Mouse (Mus musculus): ENCODE measurements around the gene Tsx. TPM values are rescaled to one million over a fixed set of nuclear protein-coding genes. Genes with fewer than 3 reads are reported as not detected.

Gene Tsx
- polyA plus RNA-seq, 1 experiment from 2014 or later, result not detected

Other genes starting within 250 kb of the Tsx start
- 0.57 and 0.96 TPM in 2 replicates for gene Nap1l2, start 227.8 kb upstream of the Tsx start, polyA plus RNA-seq (2014; fragmentation: Nextera tagmentation; extraction: Ambion mirVana)
- gene Cdx4, start 93.1 kb upstream of the Tsx start, polyA plus RNA-seq (2014; fragmentation: Nextera tagmentation; extraction: Ambion mirVana), result not detected in 2 replicates
- gene Chic1, start 58.0 kb upstream of the Tsx start, polyA plus RNA-seq (2014; fragmentation: Nextera tagmentation; extraction: Ambion mirVana), result 2.8 and 3.1 TPM in 2 replicates
- 0.62 TPM in 1 of 2 replicates, not detected in the other for gene Gm26992, start 7.5 kb downstream of the Tsx start, polyA plus RNA-seq (2014; fragmentation: Nextera tagmentation; extraction: Ambion mirVana)
- not detected in 2 replicates for gene Zcchc13, start 216.1 kb downstream of the Tsx start, polyA plus RNA-seq (2014; fragmentation: Nextera tagmentation; extraction: Ambion mirVana)